Mouse (Mus musculus) lung, postnatal 0 days (tissue): ENCODE measurements around the gene Erg. TPM values are rescaled to one million over a fixed set of nuclear protein-coding genes. Genes with fewer than 3 reads are reported as not detected.

Experiments used
- ATAC-seq: fragments of 200-750 bp; cut with Nextera tagmentation; 2 replicates; pipeline ENCODE4 v1.8.0; 2017; ENCODE audit warnings: moderate library complexity
- DNase-seq: peaks from one replicate; pipeline ENCODE4 v3.0.0-alpha.2; 2016; ENCODE audit warnings: low spot score
- H3K27ac ChIP-seq: fragments of 300-500 bp; sonication (generic); 2 replicates; pipeline ENCODE4 v1.5.1; 2014; ENCODE audit warnings: antibody characterized with exemption, mild to moderate bottlenecking, low read length, mixed read lengths
- H3K27me3 ChIP-seq: fragments of 300-500 bp; sonication (generic); replicated peaks from 2 replicates; pipeline ENCODE4 v1.6.1; 2014; ENCODE audit warnings: low read length, mixed read lengths; ENCODE audit not compliant: insufficient read depth
- H3K36me3 ChIP-seq: fragments of 300-500 bp; sonication (generic); 2 replicates; pipeline ENCODE4 v1.6.1; 2014; ENCODE audit warnings: low read length, mixed read lengths; ENCODE audit not compliant: insufficient read depth
- H3K4me1 ChIP-seq: fragments of 300-500 bp; sonication (generic); 2 replicates; pipeline ENCODE4 v1.6.1; 2014; ENCODE audit warnings: antibody characterized with exemption, low read depth, low read length, mixed read lengths; ENCODE audit not compliant: insufficient read depth
- H3K4me2 ChIP-seq: fragments of 300-500 bp; sonication (generic); replicated peaks from 2 replicates; pipeline ENCODE4 v1.6.1; 2014; ENCODE audit warnings: low read depth, mild to moderate bottlenecking, low read length, moderate library complexity, mixed read lengths
- H3K4me3 ChIP-seq: fragments of 300-500 bp; sonication (generic); 2 replicates; pipeline ENCODE4 v1.5.1; 2014; ENCODE audit warnings: low read depth, low read length
- H3K9ac ChIP-seq: fragments of 300-500 bp; sonication (generic); replicated peaks from 2 replicates; pipeline ENCODE4 v1.6.1; 2014; ENCODE audit warnings: low read depth, mild to moderate bottlenecking
- H3K9me3 ChIP-seq: fragments of 300-500 bp; sonication (generic); 2 replicates; pipeline ENCODE4 v1.6.1; 2016; ENCODE audit warnings: low read length, mixed read lengths
- CTCF ChIP-seq: IDR thresholded peaks from 2 replicates; pipeline ENCODE4 v1.5.1; 2016; ENCODE audit warnings: antibody characterized with exemption, mild to moderate bottlenecking
- EP300 ChIP-seq: IDR thresholded peaks from 2 replicates; pipeline ENCODE4 v1.6.1; 2016; ENCODE audit warnings: antibody characterized with exemption, mild to moderate bottlenecking, control low read depth
- WGBS: fragments of 180-500 bp; shearing (Covaris S2); extraction: QIAGEN DNeasy Blood & Tissue Kit; methylation state at CpG from one replicate; pipeline ENCODE4 v1.1.7; 2014; 5-methylcytosine and 5-hydroxymethylcytosine counted together
- polyA plus RNA-seq: library from polyadenylated mRNA; unstranded; fragments of >200 nt; fragmentation: Nextera tagmentation; extraction: Ambion mirVana; gene quantifications from 2 replicates; pipeline ENCODE4 v1.2.1, GENCODE M21; 2015

The Erg gene
- polyA plus RNA-seq, 1 experiment from 2014 or later: 13.2 TPM

DNA sequence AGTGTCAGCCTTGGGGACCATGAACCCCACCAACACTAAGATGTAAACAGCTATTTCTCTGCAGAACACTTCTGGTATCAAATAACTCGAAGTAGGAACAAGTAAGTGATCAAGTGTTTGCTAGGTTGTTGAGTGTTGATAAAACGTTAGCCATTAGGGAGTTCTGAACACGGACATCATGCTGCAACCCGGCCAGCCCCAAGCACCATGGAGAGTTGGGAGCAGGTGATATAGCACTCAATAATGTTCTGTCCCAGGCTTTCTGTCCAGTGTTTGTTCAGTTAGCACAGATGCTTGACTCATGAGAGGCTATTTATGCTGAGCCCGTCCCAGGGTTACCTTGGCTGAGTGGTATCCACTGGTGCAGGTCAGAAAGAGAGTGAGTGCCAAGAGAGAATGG is 254.2 kb downstream of the Erg start:
- no peaks in the 10 kb centered on the region for H3K27me3 ChIP-seq
- TF ChIP-seq EP300: peak; percentile 91
- TF ChIP-seq CTCF: no peak
- no peak overlapping the region for H3K9ac ChIP-seq
- WGBS: 53% methylated on average over 5 of the region's 5 CpGs
- peak; percentile 97 for ATAC-seq
- H3K4me3 ChIP-seq: no peak overlapping the region
- no peaks in the 10 kb centered on the region for H3K9me3 ChIP-seq
- H3K4me2 ChIP-seq: no peak overlapping the region
- H3K36me3 ChIP-seq: no peaks in the 10 kb centered on the region
- DNase-seq: peak; percentile 88
- no peak overlapping the region for H3K27ac ChIP-seq
- H3K4me1 ChIP-seq: no peaks in the 10 kb centered on the region

DNA sequence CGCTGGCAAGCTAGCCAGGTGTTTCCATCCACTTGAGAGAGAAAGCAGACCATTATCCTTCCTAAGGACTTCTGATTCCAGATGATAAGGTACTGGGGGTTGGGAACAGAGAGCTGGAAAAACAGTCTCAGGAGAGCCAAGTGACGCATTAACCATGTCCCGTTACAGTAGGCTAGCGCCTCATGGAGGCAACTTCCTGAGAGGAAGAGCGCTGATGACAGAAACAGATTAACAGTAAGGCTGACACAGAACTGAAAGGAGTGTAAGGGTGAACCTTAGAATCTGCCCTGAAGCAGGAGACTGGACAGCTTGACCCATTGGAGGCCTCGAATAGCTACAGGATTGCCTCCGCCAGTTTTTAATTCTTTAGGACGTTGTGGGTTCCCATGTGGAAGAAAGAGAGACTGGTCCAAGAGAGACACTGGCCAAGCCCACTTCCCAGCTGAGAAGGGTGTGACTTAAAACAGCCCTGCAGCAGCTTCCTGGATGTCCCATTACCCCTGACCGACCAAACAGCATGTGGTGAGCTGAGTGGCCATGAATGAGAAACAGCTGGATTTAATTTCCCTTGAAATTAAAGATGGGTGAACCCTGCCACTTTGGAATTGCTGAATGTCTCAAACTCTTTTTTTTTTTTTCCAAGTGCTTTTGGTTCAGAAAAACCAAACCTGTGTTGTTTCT is 264.3 kb downstream of the Erg start:
- H3K27ac ChIP-seq: peak overlapping the region; percentile 47; the same call in 1 of the 2 replicates
- WGBS: 37% methylated on average over 9 of the region's 9 CpGs
- DNase-seq (peak; percentile 81), ATAC-seq (peak; percentile 88)
- H3K4me1 ChIP-seq: peaks cover 2% of the 10 kb centered on the region; the same call in 1 of the 2 replicates
- H3K9me3 ChIP-seq: no peaks in the 10 kb centered on the region
- TF ChIP-seq CTCF (peak; percentile 19; the same call in 1 of the 2 replicates), EP300 (peak; percentile 43; the same call in 1 of the 2 replicates)
- no peak overlapping the region for H3K9ac ChIP-seq
- H3K27me3 ChIP-seq: no peaks in the 10 kb centered on the region
- H3K4me2 ChIP-seq: no peak overlapping the region
- no peaks in the 10 kb centered on the region for H3K36me3 ChIP-seq
- H3K4me3 ChIP-seq: no peak overlapping the region

Other genes starting within 250 kb of the Erg start
- gene Ets2, start 115.5 kb upstream of the Erg start, polyA plus RNA-seq: 71.2 and 75.5 TPM in 2 replicates